24 mouse cellular contexts compared by ENCODE assay signal in genomic region chr4:102307661-102308297, GRCm38 (mm10).
DNase-seq lines count a peak whose midpoint lies in the region; ATAC-seq and TF ChIP-seq lines count a peak whose summit lies in the region.
"Had no signal": no experiment of that assay in that cellular context is flagged by ENCODE, and none has a peak within 500 bp of the region (broad histone marks: within the 10 kb centered on the region; RNA-seq: fewer than 3 reads in every experiment).

No protein-coding gene starts in this region.

- no peaks in the 10 kb centered on the region; the same call in 1 of the 2 replicates for H3K4me1 ChIP-seq in forebrain, postnatal 0 days (ENCODE audit: insufficient read depth)
- no peaks in the 10 kb centered on the region for H3K4me1 ChIP-seq in forebrain, embryonic 13.5 days
- H3K4me1 ChIP-seq in midbrain, embryonic 15.5 days = 0 out of 2 replicates have a peak, but pooled peaks cover 3% of the 10 kb centered on the region
- no peaks in the 10 kb centered on the region for H3K4me1 ChIP-seq in midbrain, embryonic 11.5 days (ENCODE audit: control insufficient read depth, insufficient read depth, low read length)
- H3K4me1 ChIP-seq in cortical plate, adult 2 months (ENCODE audit: control insufficient read depth, insufficient read depth, low read length) = peaks cover 4% of the 10 kb centered on the region; the same call in 1 of the 2 replicates
- H3K4me1 ChIP-seq: embryonic facial prominence, embryonic 12.5 days had no signal

- no peak for TF ChIP-seq POLR2A in brain, embryonic 14.5 days (IDR thresholded peaks at IDR 0.05; ENCODE audit: borderline replicate concordance, extremely low read depth, insufficient read depth, insufficient read length, poor library complexity, severe bottlenecking)
- TF ChIP-seq POLR2A in cortical plate, adult 2 months (IDR thresholded peaks at IDR 0.05; ENCODE audit: extremely low read depth, insufficient read depth, low read length) = no peak

- H3K27me3 ChIP-seq in forebrain, postnatal 0 days (ENCODE audit: insufficient read depth, low read length) = no peaks in the 10 kb centered on the region
- H3K27me3 ChIP-seq in forebrain, embryonic 13.5 days = no peaks in the 10 kb centered on the region
- no peaks in the 10 kb centered on the region for H3K27me3 ChIP-seq in midbrain, embryonic 15.5 days (replicated peaks)
- no peaks in the 10 kb centered on the region for H3K27me3 ChIP-seq in midbrain, embryonic 11.5 days (ENCODE audit: control insufficient read depth, insufficient read depth, low read length)
- H3K27me3 ChIP-seq: CH12.LX; embryonic facial prominence, embryonic 12.5 days; heart, embryonic 15.5 days; Patski had no signal

- H3K4me3 ChIP-seq in forebrain, postnatal 0 days (ENCODE audit: low read depth, low read length) = no peak overlapping the region
- no peak overlapping the region for H3K4me3 ChIP-seq in forebrain, embryonic 13.5 days
- no peak overlapping the region for H3K4me3 ChIP-seq in midbrain, embryonic 15.5 days
- no peak overlapping the region for H3K4me3 ChIP-seq in midbrain, embryonic 11.5 days (ENCODE audit: low read depth, low read length)
- no peak overlapping the region for H3K4me3 ChIP-seq in cortical plate, adult 2 months (ENCODE audit: insufficient read depth, low read length)
- H3K4me3 ChIP-seq: embryonic facial prominence, embryonic 12.5 days; heart, embryonic 10.5 days; heart, embryonic 15.5 days; hindbrain, embryonic 10.5 days had no signal

- H3K36me3 ChIP-seq in forebrain, postnatal 0 days (ENCODE audit: insufficient read depth) = no peaks in the 10 kb centered on the region
- H3K36me3 ChIP-seq in forebrain, embryonic 13.5 days (ENCODE audit: poor library complexity, severe bottlenecking) = no peaks in the 10 kb centered on the region
- H3K36me3 ChIP-seq in midbrain, embryonic 15.5 days (replicated peaks) = no peaks in the 10 kb centered on the region
- no peaks in the 10 kb centered on the region for H3K36me3 ChIP-seq in midbrain, embryonic 11.5 days (ENCODE audit: control insufficient read depth, insufficient read depth, low read length)
- H3K36me3 ChIP-seq: embryonic facial prominence, embryonic 12.5 days; heart, embryonic 10.5 days; heart, embryonic 15.5 days; hindbrain, embryonic 10.5 days had no signal

- peak; percentile 88; the same call in 1 of the 2 replicates for ATAC-seq in forebrain, postnatal 0 days
- ATAC-seq in forebrain, embryonic 13.5 days = no peak
- ATAC-seq in midbrain, embryonic 15.5 days (replicated peaks) = 0 out of 2 replicates have a peak, but pooled peaks have one; percentile 66
- ATAC-seq in midbrain, embryonic 11.5 days (ENCODE audit: low FRiP score) = no peak
- ATAC-seq: activated CD4-positive, CD25-positive, alpha-beta regulatory T cell, adult 4 months; inflammation-experienced regulatory T-cells, adult 6 months; intestine, postnatal 0 days; Patski had no signal

- no peak for TF ChIP-seq CTCF in forebrain, postnatal 0 days (IDR thresholded peaks at IDR 0.05; ENCODE audit: low read depth)
- TF ChIP-seq CTCF in brain, embryonic 14.5 days (IDR thresholded peaks at IDR 0.05; ENCODE audit: borderline replicate concordance, extremely low read depth, insufficient read depth, insufficient read length) = no peak
- TF ChIP-seq CTCF in cortical plate, adult 2 months (IDR thresholded peaks at IDR 0.05; ENCODE audit: extremely low read depth, insufficient read depth, low read length) = no peak

- H3K9ac ChIP-seq in forebrain, postnatal 0 days = no peak overlapping the region
- H3K9ac ChIP-seq in forebrain, embryonic 13.5 days = no peak overlapping the region
- no peak overlapping the region for H3K9ac ChIP-seq in midbrain, embryonic 15.5 days
- H3K9ac ChIP-seq in midbrain, embryonic 11.5 days (ENCODE audit: low read length) = no peak overlapping the region
- H3K9ac ChIP-seq: embryonic facial prominence, embryonic 12.5 days; heart, embryonic 15.5 days; hindbrain, embryonic 14.5 days had no signal

- WGBS in forebrain, postnatal 0 days = 46% methylated on average over 4 of the region's 4 CpGs
- whole genome bisulfite sequencing in forebrain, embryonic 13.5 days = 51% methylated on average over 4 of the region's 4 CpGs
- WGBS in midbrain, embryonic 15.5 days = 53% methylated on average over 4 of the region's 4 CpGs
- WGBS in midbrain, embryonic 11.5 days = 63% methylated on average over 4 of the region's 4 CpGs

- DNase-seq in forebrain, postnatal 0 days = peak; percentile 33
- no peak for DNase-seq in midbrain, embryonic 11.5 days (ENCODE audit: low spot score, missing footprints)
- peak; percentile 49 for DNase-seq in brain, embryonic 14.5 days (ENCODE audit: low read depth)
- DNase-seq in gastrocnemius, postnatal 10 days = no peak
- no peak for DNase-seq in adrenal gland, postnatal 4 days (ENCODE audit: low spot score in 2 of 2)
- DNase-seq: adrenal gland, postnatal 14 days; cerebellum, adult 2 months; cerebellum, postnatal 10 days; gastrocnemius, postnatal 25 days; heart, adult 11 months; heart, postnatal 14 days had no signal

- no peak overlapping the region for H3K4me2 ChIP-seq in forebrain, postnatal 0 days (ENCODE audit: low read depth)
- no peak overlapping the region for H3K4me2 ChIP-seq in forebrain, embryonic 13.5 days
- H3K4me2 ChIP-seq in midbrain, embryonic 15.5 days = no peak overlapping the region
- H3K4me2 ChIP-seq in midbrain, embryonic 11.5 days = no peak overlapping the region
- H3K4me2 ChIP-seq: embryonic facial prominence, embryonic 12.5 days; heart, embryonic 15.5 days; hindbrain, embryonic 14.5 days had no signal

- H3K27ac ChIP-seq in forebrain, postnatal 0 days (ENCODE audit: low read depth, low read length) = no peak overlapping the region
- H3K27ac ChIP-seq in forebrain, embryonic 13.5 days = no peak overlapping the region
- H3K27ac ChIP-seq in midbrain, embryonic 15.5 days = no peak overlapping the region
- no peak overlapping the region for H3K27ac ChIP-seq in midbrain, embryonic 11.5 days (ENCODE audit: low read depth, low read length)
- peak overlapping the region; percentile 29; the same call in 1 of the 2 replicates for H3K27ac ChIP-seq in cortical plate, adult 2 months (ENCODE audit: insufficient read depth, low read length)
- H3K27ac ChIP-seq: embryonic facial prominence, embryonic 12.5 days; heart, embryonic 10.5 days; heart, embryonic 15.5 days; hindbrain, embryonic 10.5 days; hindbrain, embryonic 14.5 days had no signal

- no peaks in the 10 kb centered on the region for H3K9me3 ChIP-seq in forebrain, postnatal 0 days (ENCODE audit: low read length)
- no peaks in the 10 kb centered on the region for H3K9me3 ChIP-seq in forebrain, embryonic 13.5 days (replicated peaks)
- H3K9me3 ChIP-seq in midbrain, embryonic 15.5 days = no peaks in the 10 kb centered on the region
- no peaks in the 10 kb centered on the region for H3K9me3 ChIP-seq in midbrain, embryonic 11.5 days (ENCODE audit: control insufficient read depth, low read length)
- H3K9me3 ChIP-seq: embryonic facial prominence, embryonic 12.5 days; heart, embryonic 10.5 days; heart, embryonic 15.5 days; hindbrain, embryonic 10.5 days had no signal

Comparison
In these comparisons a context has a peak if more than half of its experiments do, and no peak if none do; other contexts are left out.
1. ATAC-seq: peak in forebrain, postnatal 0 days (single experiment) and midbrain, embryonic 15.5 days (single experiment); none in forebrain, embryonic 13.5 days (single experiment) and midbrain, embryonic 11.5 days (single experiment).
2. DNase-seq: peak in forebrain, postnatal 0 days (single experiment) and brain, embryonic 14.5 days (single experiment); none in midbrain, embryonic 11.5 days (single experiment), gastrocnemius, postnatal 10 days (single experiment) and adrenal gland, postnatal 4 days (0 of 2).